Mouse (Mus musculus) cerebellum, adult 11-12 months (tissue): ENCODE measurements around the gene Rabgap1l.
"Not testable (repeated sequence)": the region's sequence is repeated elsewhere in the genome, so short reads cannot be mapped to it uniquely, and the experiment has no call there.

ENCODE experiments used
- DNase-seq: peaks from one replicate; pipeline ENCODE4 v3.0.0; 2022

Gene Rabgap1l

DNA sequence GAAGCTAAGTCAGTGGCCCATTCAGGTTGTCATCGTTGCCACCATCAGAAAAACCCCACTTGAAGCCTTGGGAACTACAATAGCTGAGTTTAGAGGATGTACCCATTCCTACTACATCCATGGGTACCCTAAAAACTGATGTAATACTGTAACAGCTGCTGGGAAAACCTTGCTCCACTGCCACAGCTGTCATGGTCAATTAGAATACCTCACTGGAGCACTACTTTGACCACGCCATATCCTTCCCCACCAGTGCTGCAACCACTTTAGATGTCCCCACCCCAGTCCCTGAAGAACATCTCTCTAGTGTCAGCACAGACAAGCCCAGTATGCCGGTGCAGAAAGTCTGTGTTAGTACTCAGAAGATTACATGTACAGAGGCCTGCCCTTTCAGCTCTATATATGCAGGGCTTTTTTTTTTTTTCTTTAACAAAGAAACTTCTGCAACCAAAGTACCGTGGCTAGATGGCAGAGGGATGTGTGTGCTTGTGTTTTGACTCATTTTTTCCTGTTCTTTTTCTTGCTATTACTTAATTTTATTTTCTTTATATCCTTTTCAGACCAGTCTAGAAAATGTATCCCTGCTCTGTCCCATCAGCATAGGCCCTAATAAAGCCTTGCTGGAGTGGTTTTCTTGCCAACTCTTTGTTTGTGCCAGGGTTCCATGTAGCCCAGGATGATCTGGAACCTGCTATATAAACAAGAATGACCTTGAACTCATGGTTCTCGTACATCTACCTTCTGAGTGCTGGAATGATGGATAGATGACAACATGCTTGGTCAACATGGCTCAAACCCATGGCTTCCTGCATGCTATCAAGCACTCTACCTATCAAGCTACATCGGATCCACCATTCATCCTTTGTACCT lies 100.6 kb downstream of the Rabgap1l start:
- DNase-seq = no peak

DNA sequence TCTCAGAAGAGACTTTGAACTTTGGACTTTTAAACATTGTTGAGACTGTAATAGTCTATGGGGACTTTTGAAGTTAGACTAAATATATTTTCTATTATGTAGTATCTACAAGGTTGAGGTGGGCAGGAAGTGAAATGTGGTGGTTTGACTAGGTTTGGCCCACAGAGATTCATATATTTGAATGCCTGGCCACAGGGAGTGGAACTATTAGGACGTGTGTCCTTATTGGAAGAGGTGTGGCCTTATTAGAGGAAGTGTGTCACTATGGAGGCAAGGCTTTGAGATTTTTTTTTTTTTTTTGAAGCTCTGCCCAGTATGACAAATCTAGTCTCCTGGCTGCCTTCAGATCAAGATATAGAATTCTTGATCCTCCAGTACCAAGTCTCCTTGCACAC lies 101.8 kb downstream of the Rabgap1l start:
- DNase-seq = no peak

DNA sequence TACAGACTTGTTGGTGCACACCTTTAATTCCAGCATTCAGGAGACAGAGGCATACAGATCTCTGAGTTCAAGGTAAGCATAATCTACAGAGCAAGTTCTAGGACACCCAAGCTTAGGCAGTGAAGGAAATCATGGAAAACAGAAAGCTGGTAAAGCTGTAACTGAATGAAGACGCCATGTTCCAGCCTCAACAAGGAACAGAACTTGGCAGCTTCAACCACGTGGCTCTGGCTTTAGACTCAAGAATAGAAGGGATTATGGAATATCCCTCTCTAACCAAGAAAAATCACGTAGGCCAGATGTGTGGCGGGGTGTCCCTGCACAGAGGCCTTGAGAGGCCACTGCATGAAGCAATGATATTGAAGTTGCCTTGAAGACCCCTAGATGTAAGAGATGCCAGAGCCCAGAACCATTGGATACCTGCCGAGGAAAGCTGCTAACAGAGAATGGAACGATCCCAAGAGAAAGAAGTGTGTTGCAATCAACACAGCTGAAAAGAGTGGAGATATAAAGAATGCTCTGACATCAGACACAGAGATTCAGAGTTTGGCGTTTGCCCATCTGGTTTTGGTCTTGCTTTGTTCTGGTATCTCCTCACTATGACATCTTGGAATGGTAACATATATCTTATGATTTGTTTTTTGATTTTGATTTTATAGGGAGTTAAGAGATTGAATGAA lies 102.4 kb downstream of the Rabgap1l start:
- DNase-seq = no peak

DNA sequence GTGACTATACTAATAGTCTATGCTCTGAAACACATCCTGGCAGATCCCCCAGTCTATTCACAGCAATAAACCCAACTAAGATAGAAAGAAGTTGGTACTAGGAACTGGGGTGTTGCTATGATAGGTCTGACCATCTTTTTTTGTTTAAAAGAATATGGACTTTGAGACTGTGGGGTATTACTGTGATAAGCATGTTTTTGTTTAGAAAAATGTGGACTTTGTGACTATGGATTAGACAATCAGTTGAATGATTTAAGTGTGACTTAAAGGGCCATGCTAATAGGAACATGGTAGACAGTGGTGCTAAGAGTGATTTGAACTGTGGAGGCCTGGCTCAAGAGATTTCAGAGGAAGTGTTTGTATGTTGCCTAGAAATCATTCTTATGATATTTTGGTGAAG lies 103.5 kb downstream of the Rabgap1l start:
- no peak for DNase-seq

DNA sequence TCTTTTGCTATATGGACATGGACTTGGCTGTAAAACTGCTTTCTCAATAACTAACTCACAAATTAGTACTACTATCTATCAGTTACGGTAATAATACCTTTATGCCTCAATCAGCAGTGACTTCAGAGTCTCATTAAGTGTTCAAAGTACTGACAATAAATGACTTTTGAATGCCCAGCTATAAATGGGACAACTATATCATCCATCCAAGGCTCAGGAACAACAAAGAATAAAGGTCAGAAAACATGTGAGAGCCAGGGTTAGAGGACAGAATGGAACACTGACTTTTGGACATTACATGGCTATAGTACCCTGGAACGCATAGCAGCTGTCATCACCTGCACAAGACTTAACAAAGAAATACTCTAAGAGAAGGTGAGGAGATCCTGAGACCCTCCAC lies 108.8 kb downstream of the Rabgap1l start:
- no peak for DNase-seq

DNA sequence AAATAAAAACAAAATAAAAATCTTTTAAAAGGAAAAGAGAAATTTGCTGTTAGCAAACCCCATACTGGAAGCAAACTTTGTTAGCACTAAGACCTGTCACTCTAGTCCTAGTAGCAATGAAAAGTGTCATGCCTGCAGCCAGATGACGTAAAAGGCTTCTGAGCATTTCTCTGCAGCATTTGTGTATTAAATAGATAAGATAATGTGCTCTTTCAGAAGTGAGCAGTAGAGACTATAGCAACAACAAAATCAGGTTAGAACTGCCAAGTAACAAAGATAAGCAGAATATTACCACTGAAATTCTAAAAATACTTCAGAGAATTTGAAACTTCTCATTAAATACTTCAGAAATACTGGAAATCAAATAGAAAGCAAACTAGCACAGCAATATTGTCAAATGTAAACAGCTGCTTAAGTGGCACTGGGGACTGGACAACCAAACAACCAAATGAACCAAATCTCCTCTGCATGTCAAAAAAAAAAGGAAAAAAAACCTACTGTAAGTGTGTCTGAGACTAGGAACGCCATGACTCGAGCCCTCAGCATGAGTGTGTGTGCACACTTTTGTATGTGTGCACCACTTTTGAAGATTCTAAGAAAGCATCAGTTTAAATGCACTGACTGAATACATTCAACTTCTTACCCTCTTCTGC lies 111.5 kb downstream of the Rabgap1l start:
- no peak for DNase-seq

DNA sequence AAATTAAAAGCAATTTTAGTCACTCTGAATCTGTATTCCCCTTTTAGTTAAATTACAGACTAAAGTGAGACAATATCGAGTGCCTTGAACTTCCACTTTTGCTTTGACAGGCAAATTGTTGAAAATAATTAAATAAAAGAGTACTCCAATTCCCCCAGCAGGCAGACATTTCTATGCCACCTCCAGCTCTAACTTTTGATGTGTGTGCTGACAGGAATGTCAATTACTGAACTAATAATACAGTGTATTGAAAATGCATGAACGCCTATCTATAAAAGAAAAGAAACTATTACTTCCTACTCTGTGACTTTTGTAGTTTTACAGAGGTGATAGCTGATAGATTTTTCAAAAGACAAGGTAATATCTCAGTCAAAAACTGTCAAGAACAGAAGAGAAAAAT lies 118.2 kb downstream of the Rabgap1l start:
- no peak for DNase-seq

DNA sequence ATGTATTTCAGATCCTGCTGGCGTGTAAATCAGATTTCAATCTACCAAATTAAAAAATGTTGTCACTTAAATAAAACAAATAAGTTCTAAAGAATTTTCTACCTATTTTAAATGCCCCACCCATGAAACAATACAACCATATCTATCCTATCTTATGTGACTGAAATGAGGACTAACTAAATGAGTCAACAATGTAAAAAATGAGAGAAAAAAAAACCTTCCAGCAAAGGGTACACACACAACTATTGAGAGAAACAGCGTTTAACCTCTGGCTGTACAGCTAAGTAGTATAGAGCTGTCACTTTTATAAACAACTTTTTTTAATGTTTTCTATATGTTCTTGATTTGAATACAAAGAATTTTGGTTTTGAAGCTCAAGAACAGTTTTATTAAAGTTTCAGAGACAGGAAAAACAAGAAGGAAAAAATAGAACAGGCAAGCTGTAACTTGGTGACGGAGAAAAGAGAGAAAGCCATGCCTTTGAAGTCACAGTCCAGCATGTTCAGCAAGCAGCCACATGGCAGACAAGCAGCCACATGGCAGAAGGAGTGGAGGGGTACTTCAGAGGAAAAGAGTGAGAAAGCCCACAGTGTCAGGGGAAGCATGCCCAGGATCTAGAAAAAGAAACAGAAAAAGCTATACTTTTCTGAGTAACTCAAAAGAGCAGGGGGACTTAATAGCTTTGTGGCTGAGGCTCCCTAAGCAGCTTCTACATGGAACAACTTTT lies 120.8 kb downstream of the Rabgap1l start:
- DNase-seq = no peak

DNA sequence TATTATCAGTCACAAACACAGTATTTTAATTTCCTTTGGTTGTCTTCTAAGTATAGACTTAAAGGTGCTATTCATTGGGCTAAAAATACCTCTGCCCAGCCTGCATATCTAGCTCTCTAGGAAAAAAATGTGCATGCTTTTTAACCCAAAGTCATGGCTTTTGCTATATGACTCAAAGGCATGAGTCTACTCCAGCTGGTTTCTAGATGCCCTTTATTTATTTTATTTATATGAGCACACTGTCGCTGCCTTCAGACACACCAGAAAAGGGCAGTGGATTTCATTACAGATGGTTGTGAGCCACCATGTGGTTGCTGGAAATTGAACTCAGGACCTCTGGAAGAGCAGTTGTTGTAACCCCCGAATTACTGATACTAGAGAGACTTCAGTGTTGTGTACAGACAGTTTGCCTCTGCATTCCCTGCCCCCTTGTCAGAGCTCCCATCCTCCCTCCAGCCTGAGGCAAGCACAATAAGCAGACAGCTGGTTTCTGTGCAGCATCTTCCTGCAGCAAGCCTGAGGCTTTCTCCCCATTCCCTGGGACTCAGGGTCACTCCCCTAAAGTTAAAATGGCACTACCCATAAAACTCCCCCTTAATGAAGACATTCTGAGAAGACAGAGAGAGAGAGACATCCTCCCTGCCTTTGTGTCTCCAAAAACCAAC lies 137.1 kb downstream of the Rabgap1l start:
- no peak for DNase-seq

DNA sequence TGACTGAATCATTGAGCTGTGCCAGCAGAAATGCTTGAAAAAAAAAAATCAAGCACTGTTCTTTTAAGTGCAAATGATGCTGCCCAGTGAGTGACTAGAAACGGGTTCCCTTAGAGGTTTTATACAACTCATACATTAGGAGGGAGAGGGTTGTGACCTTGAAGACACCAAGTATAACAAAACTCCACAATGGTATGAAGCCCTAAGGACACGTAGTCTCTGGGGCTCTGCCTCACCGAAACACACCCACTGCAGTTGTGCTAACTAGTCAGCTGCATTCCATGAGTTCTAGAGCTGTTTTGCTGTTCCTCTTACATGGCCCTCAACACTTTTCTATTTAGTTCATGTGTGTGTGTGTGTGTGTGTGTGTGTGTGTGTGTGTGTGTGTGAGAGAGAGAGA lies 141.3 kb downstream of the Rabgap1l start:
- DNase-seq = no peak

DNA sequence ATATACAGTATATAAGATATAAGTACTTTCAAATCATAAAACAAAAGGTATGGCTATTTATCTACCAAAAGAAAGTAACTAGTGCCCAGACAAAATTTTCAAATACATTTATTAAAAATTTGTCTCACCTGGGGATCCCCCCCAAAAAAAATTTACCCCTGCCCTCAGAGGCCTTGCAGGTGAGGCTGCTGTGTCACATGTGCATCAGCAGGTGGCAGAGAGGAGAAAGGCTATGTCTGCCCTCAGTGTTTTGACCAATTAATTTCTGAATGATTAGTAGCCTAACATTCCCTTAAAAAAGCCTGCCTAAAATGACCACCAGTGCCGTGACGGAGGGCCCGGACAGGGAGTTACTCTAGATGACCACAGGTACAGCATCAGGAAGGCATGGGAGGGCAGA lies 147.6 kb downstream of the Rabgap1l start:
- DNase-seq = no peak

DNA sequence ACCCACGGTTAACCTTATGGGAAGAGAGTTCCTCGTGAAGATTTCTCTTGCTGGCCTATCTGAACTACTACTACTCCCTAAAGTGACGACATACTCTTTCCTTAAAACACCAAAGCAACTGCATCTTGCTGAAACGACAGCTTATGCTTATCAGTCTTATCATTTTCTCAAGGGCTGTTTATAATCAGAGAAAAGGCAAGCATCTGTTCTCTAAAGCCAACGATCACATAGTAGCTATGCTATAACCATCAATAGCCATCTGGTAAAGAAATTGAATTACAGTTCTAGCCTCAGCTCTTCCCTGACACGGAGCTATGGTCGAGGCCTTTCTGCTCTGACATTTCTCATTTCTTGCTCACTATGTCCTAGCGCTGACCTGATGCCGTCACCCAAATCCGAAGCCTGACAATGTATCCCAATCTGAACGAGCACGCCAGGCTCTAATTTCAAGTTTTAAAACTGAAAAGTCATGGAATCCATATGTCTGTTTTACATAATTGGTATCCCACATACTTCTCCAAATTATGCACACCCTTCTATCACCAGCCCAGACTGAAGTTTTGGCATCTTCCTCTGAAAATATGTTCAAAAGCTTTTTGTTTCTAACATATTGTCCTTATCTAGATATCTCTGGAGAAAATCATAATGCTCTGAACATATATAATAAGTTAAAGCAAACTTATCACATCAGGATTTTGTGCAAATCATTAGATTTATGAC lies 164.6 kb downstream of the Rabgap1l start:
- no peak for DNase-seq

DNA sequence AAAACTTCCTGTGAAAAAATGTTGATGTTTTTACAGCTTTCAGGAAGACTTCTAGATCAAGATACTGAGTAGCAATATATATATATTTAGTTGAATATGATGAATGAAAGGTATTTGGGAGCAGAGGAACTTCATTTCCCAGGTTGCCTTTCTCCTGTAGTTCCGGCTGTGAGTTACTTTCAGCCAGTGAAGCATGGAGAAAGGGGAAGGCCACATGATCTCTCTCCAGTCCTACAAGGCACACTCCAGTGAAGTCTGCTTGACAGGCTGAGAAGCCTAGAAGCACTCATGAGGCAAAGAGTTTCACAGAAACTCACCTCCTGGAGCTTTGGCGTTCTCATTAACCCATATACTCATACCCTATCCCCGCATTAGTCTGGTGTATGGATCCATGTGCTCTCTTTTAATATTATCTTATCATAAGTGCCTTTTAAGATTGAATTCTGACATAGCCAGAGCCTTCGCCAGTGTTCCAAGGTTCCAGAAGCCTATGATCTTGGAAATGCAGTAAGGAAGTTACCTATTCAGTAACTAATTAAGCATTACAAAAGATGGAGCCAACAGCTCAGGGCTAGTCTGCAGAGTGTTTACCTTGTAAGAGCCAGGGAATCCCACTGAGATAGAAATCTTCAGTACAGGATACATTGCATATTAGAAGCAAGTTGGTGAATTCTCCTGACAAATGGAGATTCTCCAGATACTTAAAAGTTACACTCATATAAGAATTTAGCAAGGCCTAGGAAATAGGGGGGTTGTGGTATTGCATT lies 168.5 kb downstream of the Rabgap1l start:
- DNase-seq = not testable (repeated sequence)

DNA sequence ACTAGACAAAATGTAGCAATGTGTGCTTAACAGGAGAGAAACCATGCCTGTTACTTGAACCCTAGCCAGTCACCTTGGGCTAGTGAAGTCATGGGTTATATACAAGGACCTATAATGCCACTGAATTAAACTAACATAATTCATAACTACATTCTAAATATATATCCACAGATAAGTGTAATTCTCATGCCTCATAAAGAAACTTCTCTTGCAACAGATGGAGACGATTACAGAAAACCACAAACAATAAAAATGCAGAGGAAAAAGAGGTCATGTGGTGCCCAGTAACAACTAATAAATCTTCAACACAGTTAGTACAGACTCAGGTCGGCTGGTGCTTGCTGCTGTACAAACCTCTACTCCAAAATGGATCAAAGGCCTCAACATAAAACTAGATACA lies 174.8 kb downstream of the Rabgap1l start:
- DNase-seq = no peak

DNA sequence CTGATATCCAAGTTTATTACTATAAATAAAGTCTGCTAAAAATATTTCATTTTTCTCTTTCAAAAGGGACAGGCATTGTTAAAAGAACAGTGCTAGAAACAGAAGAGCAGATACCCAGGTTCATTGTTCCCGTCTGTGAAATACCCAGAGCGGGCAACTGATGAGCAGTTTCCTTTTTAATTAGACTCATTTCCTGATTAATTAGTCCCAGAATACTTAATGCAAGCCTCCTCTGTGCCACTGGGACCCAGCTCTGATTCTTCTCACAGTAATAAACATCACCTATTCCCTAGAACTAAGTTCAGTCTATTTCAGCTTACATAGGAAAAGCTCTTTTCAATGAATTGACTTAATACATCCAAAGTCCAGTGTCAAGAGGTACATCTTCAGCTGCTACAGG lies 186.6 kb downstream of the Rabgap1l start:
- no peak for DNase-seq

DNA sequence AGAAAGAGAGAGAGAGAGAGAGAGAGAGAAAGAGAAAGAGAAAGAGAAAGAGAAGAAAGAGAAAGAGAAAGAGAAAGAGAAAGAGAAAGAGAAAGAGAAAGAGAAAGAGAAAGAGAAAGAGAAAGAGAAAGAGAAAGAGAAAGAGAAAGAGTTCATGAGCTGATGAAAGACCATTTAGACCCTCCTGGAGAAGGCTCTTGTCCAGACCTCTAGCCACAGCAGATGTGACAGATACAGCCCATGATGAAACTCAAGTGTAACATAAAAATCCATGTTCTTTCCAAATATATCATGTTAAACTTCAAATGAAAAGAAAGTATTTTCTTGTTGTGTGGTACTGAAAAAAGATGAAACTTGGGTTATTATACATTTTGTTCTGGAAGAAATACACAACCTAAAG lies 189.7 kb downstream of the Rabgap1l start:
- DNase-seq = not testable (repeated sequence)

DNA sequence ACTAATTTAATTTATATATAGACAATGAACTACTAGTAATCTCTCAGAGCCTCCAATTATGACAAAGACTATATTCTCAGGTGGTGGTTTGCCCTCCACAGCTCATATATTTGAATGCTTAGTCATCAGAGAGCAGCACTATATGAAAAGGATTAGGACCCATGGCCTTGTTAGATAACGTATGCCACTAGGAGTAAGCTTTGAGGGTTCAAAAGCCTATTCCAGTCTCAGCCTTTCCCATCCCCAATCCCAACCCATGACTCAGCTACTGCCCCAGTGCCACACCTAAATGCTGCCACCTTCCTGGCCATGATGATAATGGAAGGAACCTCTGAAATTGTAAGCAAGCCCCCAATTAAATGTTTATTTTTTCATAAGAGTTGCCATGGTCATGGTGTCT lies 195.6 kb downstream of the Rabgap1l start:
- no peak for DNase-seq

DNA sequence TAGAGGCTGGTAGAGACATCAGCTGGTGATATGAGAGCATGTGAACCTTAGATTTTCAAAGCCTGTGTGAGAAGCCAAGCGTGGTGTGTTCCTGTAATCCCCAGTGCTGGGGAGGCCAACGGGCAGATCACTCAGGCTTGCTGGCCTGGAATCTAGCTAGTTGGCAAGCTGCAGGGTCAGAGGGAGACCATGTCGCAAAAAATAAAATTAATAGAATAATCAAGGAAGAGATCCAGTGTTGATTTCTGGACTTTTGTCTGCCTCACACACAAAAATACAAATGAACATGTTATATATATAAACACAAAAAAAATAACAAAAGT lies 196.1 kb downstream of the Rabgap1l start:
- peak; percentile 16 for DNase-seq

DNA sequence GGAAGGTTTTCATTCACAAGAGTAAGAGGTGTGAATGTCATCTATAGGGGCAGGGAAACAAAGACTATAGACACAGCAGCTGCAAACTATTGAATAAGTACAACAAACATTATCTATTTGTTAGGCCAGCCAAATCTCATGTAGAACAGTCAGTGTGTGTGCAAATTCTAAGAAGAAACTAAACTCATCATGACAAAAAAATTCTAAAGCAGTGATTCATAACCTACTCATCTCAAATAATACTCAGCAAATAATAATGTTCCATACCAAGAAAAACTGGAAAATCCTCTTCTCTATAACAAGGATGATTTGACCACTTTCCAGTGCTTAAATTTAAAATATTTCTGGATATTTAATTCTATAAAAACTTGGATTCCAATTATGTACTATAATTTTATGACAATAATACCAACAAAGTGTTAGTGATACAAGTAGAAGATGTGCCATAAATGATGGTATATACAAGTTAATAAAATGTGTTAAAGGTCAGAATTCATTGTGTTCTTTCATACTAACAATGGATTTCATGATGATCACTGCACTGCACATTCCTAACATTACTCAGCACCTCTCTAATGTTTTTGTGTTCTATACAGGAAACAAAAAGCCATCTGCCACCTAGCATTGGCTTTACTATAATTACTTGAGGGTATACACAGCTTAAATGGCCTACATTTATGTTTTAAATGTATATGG lies 196.6 kb downstream of the Rabgap1l start:
- no peak for DNase-seq

DNA sequence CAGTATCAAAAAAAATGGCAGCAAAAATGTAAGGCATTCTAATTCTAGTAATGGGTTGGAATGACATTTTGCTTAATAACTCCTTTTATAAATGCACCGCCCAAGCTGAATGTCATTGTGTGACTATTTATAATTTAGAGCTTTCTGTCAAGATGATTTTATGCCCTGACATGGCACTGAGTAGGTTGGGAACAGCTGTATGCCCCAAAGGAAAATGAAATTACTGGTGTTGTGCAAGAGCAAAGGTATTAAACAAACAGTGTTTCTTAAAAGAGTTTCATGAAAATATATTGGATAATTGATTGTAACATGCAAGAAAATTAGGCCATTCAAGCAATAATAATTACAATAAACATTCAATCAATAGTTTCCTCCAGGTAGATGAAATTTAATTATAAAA lies 198.4 kb downstream of the Rabgap1l start:
- no peak for DNase-seq

DNA sequence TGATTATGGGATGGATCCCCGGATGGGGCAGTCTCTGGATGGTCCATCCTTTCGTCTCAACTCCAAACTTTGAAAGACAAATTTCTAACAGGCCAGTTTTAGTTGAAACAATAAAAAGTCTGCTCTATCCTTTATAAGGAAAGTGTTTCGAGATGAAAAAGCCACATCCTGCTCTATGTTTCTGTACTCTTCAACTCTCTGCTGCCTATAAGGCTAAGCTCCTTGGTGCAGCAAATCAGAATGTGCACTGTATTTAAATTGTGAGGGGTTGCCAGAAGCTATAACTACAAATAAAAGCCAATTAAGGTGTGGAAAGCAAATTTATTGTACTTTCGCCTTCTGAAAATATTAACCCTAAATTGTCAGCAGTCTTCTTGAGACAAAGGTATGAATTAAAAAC lies 198.9 kb downstream of the Rabgap1l start:
- no peak for DNase-seq
